Mouse (Mus musculus): ENCODE data around the gene Smad1.

Gene Smad1

DNA sequence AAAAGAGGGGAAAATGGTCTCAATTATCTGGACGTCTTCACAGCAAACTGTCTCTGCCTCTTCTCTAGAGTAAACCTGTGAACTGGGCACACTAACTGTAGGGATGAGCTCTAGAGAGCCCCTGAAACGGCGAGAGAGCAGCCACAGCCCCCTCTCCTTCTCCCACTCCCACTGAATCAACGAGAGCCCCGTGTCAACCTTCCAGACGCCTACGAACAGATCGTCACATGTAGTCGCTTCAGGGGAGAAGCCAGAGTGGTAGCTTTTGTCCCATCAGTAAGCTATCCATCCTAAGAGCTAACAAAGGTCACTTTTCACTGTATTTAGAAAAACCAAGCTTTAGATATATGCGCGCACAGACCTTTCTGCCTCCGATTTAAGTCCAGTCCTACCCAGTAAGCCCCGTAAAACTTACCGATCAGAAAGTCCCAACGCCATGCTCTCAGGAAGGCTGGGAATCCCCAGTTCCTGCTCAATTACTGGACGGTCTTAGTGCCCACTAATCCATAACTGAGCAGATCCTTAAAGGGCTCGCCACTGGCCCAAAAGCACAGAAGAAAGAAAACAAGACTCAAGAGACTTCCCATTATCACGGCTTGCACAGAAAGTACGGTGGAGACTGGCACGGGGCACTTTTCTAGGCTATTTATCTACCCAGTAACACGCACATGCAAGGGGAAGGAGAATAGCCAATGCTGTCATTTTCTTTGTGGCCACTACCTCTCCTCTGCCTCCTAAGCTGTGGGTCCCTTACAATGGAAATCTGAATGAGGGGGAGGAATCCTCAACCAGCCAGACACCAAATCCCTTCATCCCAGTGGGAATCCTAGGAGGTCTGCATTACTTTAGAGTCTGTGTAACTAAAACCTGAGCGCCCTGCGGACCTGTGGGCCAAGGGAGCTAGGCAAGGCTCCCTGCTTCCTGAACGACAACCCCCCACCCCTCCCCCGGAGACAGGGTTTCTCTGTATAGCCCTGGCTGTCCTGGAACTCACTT, 14.7 kb downstream of the Smad1 start:
- no peak for DNase-seq (ENCODE audit: low read depth, low spot score)

DNA sequence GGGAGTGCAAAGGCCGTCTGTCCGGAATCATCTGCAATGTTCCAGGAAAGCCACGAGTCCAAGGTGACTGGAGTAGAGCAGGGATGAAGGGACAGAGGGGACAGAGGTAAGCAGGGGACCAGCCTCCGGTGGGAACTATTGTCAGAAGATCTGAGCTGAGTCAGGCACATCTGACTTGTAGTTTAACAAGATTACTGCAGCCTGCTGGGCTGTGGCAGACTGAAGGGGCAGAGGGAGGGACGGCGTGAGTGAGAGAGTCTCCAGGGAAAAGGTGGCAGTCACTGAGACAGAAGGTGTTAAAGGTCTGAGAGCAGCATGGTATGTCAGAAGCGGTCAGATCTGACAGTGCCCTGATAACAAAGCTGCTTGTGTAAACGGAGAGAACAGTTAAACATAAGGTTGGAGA, 16.5 kb downstream of the Smad1 start:
- no peak for DNase-seq (ENCODE audit: low read depth, low spot score)

DNA sequence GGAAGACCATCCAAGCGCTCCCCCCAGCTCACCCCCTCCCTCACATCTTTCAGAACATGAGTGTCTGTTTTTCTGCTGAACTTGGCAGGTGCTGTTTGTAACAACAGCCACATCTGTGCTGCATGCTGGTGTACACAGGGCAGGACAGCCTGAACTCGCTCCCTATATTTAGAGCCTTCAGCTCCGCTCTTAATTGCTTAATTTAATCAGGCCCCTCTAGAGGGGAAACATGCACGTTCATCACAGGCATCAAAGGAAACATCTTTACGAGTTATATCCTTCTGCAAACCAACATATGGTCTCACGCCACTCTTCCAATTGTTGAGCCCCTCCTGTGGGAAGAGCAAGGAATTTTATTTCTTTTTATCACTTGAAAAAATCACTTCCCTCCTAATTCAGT, 17.5 kb downstream of the Smad1 start:
- DNase-seq (ENCODE audit: low read depth, low spot score): no peak

DNA sequence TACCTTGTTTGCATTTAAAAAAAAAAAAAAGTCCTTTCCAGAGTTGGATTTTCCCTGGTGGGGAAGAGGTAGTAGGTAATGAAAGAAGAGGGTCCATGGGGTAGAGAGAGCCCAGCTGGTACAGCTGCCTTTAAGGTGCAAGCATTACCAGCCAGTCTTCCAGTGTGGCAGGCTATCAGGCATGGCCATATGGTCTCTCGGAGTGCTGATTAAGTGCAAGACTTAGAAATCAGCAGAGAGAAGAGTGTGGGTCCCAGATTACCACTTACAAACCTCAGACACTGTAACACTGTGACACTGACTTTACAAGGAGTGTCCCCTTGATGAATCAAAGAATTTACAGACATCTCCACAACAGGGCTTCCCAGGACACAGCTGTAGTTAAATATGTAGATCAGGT, 18.9 kb downstream of the Smad1 start:
- DNase-seq (ENCODE audit: low read depth, low spot score): no peak

DNA sequence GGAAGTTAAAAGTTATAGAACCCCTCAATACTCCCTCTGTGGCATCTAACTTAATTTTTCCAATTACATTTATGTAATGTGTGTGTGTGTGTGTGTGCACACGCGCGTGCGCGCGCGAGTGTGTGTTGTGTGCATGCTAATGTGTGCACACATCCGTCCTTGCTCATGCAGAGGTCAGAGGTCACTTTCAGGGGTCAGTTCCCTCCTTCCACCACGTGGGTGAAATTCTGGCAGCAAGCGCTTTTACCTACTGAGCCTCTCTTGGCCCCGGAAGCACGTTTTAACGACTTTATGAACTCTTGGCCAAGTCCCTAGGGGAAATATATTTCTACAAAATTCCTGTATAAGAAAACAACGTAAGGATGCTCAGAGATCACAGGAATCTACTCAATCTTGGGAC, 19.3 kb downstream of the Smad1 start:
- no peak for DNase-seq (ENCODE audit: low read depth, low spot score)

DNA sequence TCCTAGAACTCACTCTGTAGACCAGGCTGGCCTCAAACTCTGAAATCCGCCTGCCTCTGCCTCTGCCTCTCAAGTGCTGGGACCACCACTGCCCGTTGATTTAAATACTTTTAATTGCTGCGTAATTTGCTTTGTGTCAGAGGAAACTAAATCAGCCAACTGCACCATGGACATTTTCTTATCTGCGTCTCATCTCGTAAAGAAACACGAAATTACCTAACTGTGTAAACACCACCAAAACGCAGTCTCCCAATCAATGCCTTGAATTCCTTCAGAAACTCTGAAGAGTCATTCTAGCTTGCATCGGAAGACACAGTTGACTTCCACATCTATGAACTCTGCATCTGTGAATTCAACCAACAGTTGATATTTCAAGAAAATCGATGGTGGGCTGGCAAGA, 22.7 kb downstream of the Smad1 start:
- no peak for DNase-seq (ENCODE audit: low read depth, low spot score)

DNA sequence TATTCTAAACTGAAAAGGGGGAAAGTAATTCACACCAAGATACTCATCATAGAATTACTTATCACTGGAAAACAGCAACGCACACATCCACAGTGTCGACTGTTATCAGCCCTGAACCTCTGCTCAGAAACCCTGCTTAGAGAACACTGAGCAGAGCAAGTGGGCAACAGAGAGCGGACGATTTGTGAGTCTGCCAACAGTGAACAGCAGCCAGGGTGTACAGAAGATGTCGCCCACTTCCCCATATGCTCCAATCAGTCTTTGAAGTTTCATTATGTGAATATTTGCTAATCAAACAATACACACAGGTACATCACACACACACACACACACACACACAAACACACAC, 23.6 kb downstream of the Smad1 start:
- DNase-seq (ENCODE audit: low read depth, low spot score): peak; percentile 72

DNA sequence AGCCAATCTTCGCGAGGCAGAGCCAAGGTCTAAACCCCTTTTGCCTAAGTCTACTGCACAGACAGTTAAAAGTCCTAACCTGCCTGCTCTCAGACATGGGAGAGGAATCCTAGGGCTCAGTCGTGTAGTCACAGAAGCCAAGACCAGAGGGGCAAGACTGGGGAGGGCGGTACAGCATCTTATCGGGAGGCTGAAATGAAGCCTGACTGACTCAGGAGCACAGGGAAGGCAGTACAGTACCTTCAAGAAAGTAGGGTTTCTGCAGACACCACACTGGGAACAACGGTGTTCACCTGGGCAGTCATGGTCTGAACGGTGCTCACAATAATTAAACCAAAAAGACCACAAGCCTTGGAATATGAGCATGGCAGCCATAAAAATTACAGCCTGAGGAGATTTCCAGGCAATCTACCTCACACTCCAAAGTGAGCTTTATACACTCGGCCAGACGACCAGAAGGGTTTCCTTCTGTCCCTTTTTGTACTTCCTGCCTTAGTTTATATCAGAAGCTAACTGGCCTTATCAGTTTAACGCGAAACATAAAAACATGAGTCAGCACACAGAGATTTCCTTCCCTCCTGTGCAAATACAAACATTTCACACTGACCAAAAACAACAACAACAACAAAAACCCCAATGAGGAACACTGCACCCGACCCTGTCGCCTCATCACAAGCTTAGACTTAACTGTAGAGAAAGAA, 24.1 kb downstream of the Smad1 start:
- no peak for DNase-seq (ENCODE audit: low read depth, low spot score)

DNA sequence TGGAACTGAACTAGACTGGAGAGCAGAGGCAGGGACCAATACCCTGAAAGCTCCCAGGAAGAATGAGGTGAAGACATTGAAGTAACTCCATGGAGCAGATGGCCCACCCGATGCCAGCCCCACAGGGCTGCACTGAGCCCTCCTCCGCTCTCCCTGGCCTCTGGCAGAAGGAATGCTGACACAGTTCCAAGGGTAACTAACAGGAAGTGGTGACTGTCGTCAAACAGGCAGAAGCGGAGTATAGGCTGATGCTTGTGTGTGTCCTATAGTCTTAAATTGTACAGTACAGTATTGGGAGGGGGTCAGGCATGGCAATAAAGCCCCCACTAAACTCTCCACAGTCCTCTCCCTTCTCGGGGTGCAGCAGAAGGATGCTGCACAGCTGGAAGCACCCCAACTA, 24.9 kb downstream of the Smad1 start:
- no peak for DNase-seq (ENCODE audit: low read depth, low spot score)

DNA sequence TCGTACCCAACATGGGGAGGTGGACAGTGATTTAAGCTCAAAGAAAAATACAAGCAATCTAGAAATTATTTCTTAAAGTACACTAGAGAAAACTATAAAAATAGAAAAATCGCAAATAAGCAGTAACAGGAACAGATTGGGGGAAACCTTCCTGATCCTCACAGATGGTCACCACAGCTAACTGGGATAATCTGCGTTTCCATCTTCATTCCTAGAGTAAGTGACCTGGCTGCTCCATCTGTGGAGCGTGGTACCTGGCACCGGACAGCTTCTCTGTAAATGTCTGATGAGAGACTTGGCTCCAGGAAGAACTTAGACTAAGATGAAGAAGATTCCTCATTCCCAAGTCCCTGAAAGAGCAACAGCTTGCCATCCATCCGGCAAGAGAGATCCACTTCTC, 25.8 kb downstream of the Smad1 start:
- peak; percentile 81 for DNase-seq (ENCODE audit: low read depth, low spot score)

DNA sequence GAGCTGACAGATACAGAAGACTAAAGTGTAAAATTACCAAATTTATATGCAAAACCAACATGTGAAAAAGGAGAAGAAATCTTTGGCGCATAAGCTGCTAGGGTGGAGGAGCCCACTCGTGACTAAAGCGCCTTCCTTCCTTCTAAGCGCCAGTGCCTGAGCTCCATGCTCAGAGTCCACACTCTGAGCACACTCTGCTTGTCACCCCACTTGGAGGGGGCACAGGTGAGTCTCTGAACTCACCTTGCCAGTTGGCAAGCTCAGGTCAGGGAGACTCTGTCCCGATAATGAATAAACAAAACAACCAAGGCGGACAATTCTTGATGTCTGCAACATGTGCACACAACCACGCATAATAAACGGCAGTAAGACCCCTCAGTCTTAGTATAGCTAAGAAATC, 26.4 kb downstream of the Smad1 start:
- DNase-seq (ENCODE audit: low read depth, low spot score): no peak

DNA sequence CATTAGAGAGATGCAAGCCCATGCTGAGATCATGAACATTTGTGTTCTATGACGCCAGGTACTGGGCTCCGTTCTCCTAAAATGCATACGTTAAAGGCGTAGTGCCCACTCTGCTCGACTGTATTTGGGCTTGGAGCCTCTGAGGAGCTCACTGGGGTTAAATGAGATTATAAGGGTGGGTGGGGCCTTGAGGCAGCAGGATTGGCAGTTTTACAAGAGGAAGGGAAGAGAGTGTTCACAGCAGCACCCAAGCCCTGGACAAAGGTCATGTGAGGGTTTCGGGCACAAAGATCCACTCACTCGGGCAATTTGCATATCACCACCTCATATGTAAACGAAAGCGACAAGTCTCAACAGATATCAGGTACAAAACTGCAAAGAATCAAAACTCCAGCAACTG, 26.8 kb downstream of the Smad1 start:
- DNase-seq (ENCODE audit: low read depth, low spot score): no peak

DNA sequence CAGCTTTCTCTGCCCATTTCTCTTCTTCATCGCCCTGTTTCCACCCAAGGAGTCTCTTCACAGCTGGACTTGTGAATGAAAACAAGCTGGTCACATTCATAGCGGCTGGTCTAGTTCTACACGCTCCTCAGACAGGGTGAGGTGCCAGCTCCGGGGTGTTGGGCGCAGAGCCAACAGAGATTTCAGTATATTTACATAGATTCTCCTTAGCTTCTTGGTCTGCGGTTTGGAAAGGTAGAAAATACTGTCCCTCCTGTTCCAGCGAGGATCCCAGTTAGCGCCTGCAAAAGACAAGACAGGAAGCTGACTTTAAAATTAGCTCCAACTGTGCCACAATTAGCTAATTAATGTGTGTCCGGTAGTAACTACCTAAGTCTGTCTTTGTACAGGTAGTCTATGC, 27.2 kb downstream of the Smad1 start:
- no peak for DNase-seq (ENCODE audit: low read depth, low spot score)

DNA sequence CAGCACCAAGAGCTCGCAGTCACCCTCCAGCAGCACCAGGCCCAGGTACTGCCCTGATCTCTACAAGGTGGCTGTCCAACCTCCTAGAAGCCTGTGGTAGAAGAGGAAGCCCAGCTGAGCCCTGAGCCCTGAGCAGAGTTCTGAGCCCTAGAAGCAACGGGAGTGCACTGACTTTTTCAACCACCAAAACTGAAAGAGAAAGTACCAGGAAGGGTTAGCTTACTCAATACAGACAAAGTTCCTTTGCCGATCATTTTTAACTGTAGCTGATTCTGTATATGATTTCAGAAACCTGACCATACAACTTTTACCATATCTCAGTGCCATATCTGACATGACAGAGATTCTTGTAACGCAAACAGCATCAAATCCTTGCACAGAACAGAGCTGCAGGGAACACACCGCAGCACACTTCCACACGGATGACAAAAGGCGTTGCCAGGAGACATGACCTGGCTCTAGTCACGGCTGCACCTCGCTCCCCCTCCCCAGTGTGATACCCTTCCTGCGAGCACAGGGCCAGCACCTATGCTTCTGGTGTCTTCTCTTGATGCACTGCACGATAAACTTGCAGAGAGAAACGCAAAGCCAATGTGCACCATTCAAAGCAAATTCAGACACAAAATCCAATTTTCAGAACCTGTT, 28.6 kb downstream of the Smad1 start:
- DNase-seq (ENCODE audit: low read depth, low spot score): no peak

DNA sequence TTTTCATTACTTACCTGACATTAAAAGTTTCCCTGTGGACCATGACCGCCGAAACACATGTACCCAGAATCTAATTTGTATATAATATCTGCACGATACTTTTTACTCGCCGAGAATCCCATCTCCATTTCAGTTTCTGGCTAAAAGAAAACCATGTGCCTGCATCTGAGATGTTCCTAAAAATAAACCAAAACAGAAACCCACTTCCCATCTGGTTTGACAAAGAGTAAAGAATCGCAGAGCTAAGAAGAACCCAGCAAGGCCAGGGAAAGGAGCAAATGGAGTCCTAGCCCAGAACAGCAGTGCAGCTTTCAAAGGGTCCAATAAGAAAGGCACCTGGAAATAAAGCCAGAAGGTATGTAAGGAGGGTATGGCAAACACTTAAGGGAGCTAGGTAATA, 30.2 kb downstream of the Smad1 start:
- DNase-seq (ENCODE audit: low read depth, low spot score): peak; percentile 74

DNA sequence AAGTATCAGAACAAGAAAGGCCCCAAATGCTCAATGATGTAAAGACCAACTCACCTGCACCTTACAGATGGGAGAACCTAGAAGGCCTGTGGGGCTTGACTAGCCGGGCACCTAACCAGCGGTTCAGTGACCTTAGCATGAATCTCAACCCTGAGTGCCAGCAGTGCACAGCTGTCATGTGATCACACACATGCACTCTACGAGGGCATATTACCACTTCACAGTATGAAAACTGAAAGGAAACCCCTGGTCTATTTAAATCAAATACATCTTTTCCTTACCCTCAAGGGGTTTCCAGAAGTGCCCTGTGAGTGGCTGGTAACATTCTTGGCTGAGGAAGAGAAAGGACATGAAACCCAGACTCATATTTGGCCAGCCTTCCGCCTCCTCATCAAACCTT, 31.4 kb downstream of the Smad1 start:
- no peak for DNase-seq (ENCODE audit: low read depth, low spot score)

DNA sequence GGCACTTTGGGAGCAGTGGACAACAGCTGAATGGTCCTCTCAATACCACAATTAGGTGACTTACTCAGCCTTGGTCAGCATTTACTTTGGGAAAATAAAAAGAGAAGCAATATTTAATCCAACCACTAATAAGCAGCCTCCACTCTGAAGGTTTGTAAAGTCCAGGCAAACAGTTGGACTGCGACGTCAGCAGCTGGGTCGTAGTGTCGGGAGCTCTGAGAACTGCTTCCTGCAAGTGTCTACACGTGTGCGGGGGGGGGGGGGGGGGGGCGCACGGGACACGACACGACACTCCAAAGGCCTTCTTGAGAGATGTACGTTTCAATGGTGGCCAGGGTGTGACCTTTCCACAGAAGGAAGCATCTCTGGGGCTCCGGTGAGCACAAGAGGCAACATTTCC, 32.0 kb downstream of the Smad1 start:
- DNase-seq (ENCODE audit: low read depth, low spot score): no peak

DNA sequence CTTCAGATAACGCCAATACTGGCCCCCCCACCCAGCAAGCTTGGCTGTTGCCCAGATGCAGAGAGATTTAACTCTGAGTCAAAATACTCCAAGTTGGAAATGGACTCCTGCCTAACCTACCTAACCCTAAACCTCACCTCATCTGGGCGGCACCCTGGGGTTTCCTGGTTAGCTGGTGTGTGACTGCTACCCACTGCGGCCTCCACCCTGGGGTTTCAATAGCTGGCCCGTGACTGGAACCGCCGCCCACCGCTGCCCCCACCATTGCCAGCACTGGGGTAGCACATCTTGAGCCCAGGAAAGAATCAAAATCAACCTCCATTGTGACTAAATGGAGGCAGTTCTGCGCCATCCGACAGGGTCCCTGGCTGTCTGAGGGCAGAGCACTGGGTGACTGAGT, 33.1 kb downstream of the Smad1 start:
- no peak for DNase-seq (ENCODE audit: low read depth, low spot score)

DNA sequence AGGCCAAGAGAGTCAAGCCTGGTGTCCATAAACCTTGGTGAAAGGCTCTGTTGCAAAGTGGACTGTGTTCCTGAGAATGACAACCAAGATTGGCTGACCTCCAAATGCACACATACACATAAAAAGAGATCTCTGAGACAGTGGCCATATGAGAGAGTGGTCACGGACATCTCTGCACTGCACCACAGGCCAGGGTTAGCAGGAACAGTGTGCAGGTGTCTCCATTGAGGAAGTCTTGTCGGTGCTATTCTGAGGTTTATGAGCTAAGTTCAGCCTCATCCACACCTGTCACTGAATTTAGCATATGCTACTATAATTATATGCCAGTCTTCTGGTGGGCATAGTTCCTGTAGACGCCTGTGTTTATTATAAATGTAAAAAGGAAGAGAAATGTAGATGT, 33.6 kb downstream of the Smad1 start:
- peak; percentile 81 for DNase-seq (ENCODE audit: low read depth, low spot score)

DNA sequence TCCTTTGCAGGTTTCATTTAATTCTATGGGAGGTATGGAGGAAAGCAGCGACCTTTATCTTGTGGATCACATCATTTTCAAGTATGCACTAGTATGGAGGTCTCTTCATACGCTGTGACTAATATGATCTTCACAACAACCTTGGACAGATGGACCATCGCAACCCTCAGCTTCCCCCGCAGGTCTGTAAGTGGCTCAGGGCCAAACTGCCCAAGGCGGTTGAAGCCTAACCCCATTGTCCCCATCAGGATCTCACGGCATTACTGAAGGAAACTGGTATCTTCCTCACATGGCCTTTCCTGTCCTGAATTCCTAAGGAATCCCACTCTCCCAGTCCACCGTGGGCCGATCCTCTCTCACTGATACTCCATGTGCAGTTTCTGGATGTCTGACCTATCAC, 34.5 kb downstream of the Smad1 start:
- no peak for DNase-seq (ENCODE audit: low read depth, low spot score)

DNA sequence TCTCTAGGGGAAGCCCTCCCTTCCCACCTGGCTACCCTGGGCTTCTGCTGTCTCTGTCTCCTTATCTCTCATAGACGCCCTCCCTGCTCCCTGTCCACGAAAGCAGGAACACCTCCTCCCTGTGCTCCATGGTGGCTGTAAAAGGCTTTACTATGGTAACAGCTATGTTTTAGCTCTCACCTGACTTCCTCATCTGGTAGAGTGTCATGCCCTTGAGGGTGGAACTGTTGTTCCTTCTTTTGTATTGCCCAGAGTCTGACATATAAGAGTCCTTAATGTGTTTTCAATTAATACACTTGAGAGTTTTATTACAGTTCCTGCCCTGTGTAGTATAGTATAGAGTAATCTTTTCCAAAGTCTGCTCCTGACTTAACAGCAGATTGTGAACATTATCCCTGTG, 36.9 kb downstream of the Smad1 start:
- DNase-seq (ENCODE audit: low read depth, low spot score): no peak

DNA sequence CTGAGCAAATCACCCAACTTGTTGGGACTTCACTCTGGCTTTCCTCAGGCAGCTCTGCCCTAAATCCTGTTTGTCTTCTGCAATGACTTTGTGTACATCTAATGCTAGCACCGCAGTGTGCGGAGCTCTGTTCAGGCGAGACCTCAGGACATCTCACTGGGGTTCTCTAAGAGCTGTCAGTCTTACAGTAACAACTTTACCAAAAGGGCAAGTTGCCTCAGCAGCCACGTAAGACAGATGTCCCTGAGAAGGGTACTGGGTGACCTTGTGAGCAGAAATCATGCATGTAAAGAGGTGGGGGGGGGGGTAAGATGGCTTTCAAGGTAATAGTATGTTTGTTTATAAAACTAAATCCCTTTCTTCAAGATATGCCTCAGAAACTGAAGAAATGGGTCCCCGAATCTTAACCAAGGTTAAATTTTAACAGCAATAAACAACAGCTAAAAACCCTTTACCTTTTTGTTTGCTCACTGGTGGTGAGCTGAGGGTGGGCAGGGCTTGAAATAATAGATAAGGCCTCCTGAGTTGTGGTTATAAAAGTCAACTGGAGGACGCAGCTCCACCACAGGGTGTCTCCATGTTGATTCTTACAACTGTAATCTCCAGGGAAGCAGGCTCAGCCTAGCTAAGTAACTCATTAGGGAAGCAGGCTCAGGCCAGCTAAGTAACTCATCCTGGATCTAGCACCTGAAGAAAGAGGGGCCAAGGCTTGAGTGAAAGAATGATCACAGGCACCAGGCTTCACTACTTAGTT, 38.4 kb downstream of the Smad1 start:
- no peak for DNase-seq (ENCODE audit: low read depth, low spot score)
